Mouse (Mus musculus) lung, postnatal 14 days (tissue): ENCODE data around the gene Samhd1.
A peak's percentile ranks its signal among the peaks of the same experiment; 100 is the strongest.

Experiments used
- DNase-seq: peaks from one replicate; pipeline ENCODE4 v3.0.0; 2021

The Samhd1 gene

GRCm38 (mm10) chr2:157135529-157136120 is 560 bp upstream of the Samhd1 start:
- DNase-seq, result peak; percentile 42

- DNase-seq, result no peak
These were observed 560 bp downstream of the Samhd1 start for GRCm38 (mm10) chr2:157134479-157134931.

DNA sequence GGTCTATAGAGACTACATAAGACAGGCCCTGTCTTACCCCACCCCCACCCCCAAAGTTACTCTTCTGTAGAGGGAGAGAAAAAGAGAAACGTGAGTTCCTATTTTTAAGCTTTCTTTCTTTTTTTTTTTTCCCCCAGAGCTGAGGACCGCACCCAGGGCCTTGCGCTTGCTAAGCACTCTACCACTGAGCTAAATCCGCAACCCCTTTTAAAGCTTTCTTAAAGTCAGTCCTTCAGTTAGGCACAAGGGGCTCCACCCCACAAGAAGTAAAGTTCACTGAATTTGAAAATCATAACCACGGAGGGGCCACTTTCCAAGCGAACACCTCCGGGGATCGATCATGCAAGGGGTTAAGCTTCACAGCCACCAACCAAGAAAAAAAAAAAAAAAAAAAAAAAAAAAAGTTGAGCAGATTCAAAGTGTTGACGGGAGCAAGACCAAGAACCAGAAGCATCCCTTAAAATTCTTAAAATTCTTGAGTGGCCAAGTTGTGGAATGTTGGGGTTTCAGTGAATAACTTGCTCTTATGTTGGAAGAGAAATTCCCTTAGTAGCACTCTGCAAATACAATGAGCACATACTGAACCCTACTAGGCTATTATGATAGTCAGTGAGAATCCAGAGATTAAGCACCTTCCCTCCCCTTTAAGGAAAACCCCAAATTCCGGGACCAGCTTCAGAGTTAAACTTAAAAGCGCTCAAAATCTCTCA is 1.1 kb downstream of the Samhd1 start:
- no peak for DNase-seq

GRCm38 (mm10) chr2:157132686-157133540 is 2.2 kb downstream of the Samhd1 start:
- DNase-seq, result no peak

- DNase-seq, result no peak
These were observed 3.0 kb downstream of the Samhd1 start for GRCm38 (mm10) chr2:157132086-157132485.

DNA sequence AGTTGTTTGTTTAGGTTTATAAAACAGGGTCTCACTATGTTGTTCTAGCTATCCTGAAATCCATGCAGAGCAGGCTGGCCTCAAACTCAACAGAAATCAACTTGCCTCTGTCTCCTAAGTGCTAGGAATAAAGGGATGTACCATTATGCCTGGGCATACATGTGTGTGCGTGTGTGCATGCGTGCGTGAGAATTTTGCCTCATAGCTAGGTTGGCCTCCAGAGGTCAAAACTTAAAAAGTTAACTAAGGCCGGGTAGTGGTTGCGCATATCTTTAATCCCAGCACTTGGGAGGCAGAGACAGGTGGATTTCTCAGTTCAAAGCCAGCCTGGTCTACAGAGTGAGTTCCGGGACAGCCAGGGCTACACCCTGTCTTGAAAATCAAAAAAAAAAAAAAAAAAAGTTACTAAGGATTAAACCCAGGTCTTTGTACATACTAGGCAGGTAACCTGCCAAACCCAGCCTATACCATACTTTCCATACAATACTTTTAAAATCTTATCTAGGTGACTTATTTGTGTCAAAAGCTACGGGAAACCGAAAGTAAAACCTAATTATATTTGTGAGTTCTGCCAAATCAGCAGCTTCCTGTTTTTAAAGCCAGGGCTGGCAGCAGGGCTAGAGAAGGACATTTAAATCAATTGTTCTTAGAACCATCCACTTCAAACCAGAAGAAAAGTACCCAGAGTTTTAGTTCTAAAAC is 4.1 kb downstream of the Samhd1 start:
- no peak for DNase-seq

DNA sequence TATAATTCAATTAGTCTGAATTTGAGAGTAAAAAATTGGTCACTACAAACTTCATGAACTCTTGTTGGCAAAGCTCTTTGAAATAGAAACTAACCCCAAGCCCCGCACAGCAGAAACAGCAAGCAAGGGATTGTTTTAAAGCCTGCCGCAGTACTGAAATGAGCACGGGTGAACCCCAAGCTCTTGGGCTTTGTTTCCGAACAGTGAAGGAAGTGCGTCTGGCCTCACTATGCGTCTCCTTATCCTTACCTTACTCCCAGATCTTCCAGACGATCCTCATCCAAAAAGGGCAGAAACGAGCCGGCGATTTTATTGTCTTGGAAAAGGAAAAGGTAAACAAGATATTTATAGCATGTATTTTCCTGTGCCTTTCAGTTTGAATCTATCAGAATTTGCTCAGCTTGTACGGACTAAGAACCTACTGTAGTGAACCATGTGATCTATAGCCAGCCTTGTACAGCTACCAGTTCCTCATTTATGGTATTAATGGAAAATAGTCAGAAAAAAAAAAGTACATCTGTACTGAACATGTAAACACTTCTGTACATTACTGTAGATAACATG is 5.4 kb downstream of the Samhd1 start:
- no peak for DNase-seq

DNA sequence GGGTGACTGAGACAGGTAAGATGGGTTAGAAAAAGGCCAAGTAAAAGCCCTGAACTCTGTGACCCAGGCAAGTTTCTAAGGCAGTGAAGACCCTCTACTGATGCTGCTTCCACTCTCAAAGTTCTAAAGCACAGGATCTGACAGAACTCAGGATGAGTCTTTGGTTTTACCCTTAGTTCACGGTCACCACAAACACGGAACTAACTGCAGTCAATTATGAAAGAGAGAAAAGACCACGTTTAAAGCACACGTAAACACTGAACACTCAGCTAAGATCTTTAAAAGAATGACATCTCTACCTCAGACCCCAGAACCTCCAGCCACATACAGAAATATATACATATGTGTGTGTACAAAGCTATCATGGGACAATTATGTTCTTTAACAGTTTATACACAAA is 6.0 kb downstream of the Samhd1 start:
- no peak for DNase-seq

- peak; percentile 46 for DNase-seq
These were observed 7.0 kb downstream of the Samhd1 start for GRCm38 (mm10) chr2:157128072-157128471.

DNA sequence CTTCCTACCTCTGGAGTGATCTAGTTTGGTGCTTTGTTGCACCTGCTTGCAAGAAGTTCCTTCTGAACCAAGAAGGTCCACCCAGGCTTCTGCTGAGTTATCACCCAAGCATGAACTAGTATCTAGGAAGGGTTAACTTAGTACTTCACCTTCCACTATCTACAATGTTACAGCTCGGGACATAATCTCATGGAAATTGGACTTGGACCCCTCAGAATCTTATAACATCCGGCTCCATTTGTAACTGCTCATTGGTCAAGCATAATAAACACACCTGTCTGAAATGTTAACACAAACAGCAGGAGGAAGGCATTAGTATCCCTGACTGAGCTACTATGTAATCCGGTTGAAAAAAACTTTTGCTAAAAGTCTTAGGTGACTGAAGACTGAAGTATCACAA is 7.7 kb downstream of the Samhd1 start:
- no peak for DNase-seq

DNA sequence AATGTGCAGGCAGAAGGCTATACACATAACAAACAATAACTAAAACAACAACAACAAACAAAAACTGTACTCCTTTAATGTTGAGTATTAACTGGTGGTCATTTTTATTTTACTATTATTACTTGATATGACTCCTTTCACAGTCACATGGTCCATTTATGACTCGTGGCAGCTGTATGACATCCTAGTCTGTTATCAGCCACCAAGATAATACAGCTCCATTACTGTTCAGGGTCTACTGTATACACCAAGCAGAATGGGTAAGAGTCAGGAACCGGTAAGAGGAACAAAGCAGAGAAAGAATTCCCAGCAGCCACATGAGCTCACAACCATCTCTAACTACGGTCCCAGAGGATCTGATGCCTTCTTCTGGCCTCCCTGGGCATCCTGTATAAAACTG is 9.8 kb downstream of the Samhd1 start:
- no peak for DNase-seq

GRCm38 (mm10) chr2:157121766-157122165 is 13.3 kb downstream of the Samhd1 start:
- no peak for DNase-seq

- DNase-seq, result no peak
These were observed 16.0 kb downstream of the Samhd1 start for GRCm38 (mm10) chr2:157119075-157119474.

- DNase-seq, result no peak
These were observed 16.5 kb downstream of the Samhd1 start for GRCm38 (mm10) chr2:157118556-157118955.

DNA sequence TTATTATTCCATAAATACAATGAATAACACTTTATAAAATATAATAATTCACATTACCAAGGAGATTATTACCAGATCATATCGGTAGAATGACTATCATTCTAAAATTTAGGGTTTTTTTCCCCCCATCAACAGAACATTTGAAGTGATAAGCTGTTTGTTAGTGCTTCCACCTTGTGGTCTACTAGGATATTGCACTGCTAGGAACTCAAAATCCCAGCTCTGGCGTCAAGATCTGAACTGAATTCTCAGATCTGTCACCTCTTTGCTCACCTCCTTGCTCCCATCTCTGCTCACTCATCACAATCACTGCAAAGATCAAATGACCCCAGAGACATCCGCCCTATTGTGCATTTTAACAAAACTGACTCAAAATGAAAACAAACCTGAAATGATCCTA is 18.1 kb downstream of the Samhd1 start:
- no peak for DNase-seq

- no peak for DNase-seq
These were observed 26.8 kb downstream of the Samhd1 start for GRCm38 (mm10) chr2:157108236-157108635.

DNA sequence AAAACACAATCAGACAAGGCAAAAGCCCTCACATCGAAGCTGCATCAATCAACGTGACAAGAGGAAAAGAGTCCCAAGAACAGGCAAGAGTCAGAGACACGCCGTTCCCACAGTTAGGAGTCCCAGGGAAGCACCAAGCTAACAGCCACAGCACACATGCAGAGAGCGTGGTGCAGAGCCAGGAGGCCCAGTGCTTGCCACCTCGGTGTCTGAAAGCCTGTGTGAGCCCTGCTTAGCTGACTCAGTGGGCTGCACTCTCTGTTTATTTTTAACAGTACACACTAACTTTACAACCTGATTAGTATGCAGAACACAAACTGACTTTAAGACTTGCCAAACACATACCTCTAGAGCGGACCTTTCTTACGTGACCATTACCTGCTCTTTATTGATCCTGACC is 30.6 kb downstream of the Samhd1 start:
- no peak for DNase-seq

- no peak for DNase-seq
These were observed 32.8 kb downstream of the Samhd1 start for GRCm38 (mm10) chr2:157102256-157102655.

DNA sequence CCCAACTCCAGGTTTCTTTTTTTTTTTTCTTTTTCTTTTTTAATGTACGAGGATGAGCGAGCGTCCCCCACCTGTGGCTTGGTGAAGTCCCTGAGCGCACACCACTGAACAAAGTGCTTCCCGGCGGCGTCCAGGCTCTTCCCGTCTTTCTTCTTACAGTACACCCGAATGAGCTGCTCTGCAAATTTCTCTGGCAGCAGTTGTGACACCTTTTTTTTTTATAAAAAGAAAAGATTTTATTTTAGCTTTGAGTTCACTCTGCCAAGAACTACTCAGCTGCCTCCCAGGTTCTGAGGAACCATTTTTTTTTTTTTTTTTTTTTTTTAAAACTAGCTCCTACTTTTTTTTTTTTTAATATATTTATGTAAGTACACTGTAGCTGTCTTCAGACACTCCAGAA is 33.4 kb downstream of the Samhd1 start:
- no peak for DNase-seq

- no peak for DNase-seq
These were observed 34.8 kb downstream of the Samhd1 start for GRCm38 (mm10) chr2:157100319-157100605.

DNA sequence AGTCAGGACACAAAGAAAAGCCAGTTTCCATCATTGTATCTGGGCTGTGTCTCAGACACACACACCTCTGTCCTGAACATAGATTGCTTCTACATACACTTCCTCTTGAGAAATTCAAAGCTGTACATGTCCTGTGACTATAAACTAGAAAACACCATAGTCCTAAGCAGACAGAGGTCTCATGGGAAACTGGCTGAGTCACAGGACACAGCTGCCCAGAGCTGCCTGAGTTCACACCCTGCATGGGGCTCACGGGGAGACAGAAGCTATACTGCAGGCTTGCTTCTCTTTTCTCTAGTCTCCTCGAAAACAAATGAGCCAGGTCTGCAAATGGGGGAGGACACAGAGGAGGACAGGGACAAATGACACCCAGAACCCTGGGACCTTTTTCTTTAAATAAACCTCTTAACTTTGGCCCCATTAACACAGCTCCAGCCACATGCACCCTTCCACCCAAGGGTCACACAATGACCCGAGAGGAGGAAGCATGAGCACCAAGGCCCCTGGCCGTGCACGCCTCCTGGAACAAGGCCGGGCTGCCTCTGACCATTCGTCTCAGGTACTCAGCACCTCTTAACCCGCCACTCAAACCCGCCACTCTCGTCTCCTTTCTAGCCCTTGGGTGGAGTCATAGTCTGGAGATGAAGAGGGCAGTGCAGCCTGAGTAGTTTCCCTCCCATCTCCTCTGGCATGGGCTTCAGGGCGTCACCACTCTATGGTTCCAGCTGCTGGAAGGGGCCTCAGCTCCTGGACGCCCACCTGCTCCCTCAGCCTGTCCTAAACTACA is 35.3 kb downstream of the Samhd1 start:
- DNase-seq, result peak; percentile 57
